Mouse (Mus musculus): Measurements from ENCODE around the gene Rabgap1l.

GRCm38 (mm10) chr1:160240091-160240490, 552.9 kb downstream of the Rabgap1l start:
- no peak for TF ChIP-seq POLR2A (IDR thresholded peaks at IDR 0.05; ENCODE audit: borderline replicate concordance, low read depth, low read length)
- TF ChIP-seq CTCF (IDR thresholded peaks at IDR 0.05; ENCODE audit: low read depth, low read length): no peak
